Mouse (Mus musculus) liver, embryonic 15.5 days (tissue): ENCODE measurements around the gene Rtraf. TPM values are rescaled to one million over a fixed set of nuclear protein-coding genes. Genes with fewer than 3 reads are reported as not detected.

Experiments used
- ATAC-seq: fragments of 200-750 bp; cut with Nextera tagmentation; 2 replicates; pipeline ENCODE4 v1.8.0; 2017; ENCODE audit warnings: moderate number of reproducible peaks, mild to moderate bottlenecking, moderate library complexity; ENCODE audit not compliant: insufficient read depth
- H3K27ac ChIP-seq: fragments of 300-500 bp; sonication (generic); replicated peaks from 2 replicates; pipeline ENCODE4 v1.5.1; 2015; ENCODE audit warnings: mild to moderate bottlenecking, inconsistent platforms
- H3K27me3 ChIP-seq: fragments of 300-500 bp; sonication (generic); 2 replicates; pipeline ENCODE4 v1.6.1; 2015; ENCODE audit warnings: mild to moderate bottlenecking, inconsistent platforms
- H3K36me3 ChIP-seq: fragments of 300-500 bp; sonication (generic); replicated peaks from 2 replicates; pipeline ENCODE4 v1.6.1; 2015; ENCODE audit warnings: moderate library complexity, mild to moderate bottlenecking, inconsistent platforms
- H3K4me1 ChIP-seq: fragments of 300-500 bp; sonication (generic); replicated peaks from 2 replicates; pipeline ENCODE4 v1.6.1; 2015; ENCODE audit warnings: inconsistent platforms
- H3K4me2 ChIP-seq: fragments of 300-500 bp; sonication (generic); 2 replicates; pipeline ENCODE4 v1.6.1; 2015; ENCODE audit warnings: moderate library complexity, mild to moderate bottlenecking, inconsistent platforms
- H3K4me3 ChIP-seq: fragments of 300-500 bp; sonication (generic); replicated peaks from 2 replicates; pipeline ENCODE4 v1.5.1; 2015; ENCODE audit warnings: mild to moderate bottlenecking, inconsistent platforms
- H3K9ac ChIP-seq: fragments of 300-500 bp; sonication (generic); 2 replicates; pipeline ENCODE4 v1.6.1; 2015; ENCODE audit warnings: moderate library complexity, mild to moderate bottlenecking, inconsistent platforms
- H3K9me3 ChIP-seq: fragments of 300-500 bp; sonication (generic); replicated peaks from 2 replicates; pipeline ENCODE4 v1.6.1; 2016; ENCODE audit warnings: inconsistent platforms
- WGBS: fragments of 180-500 bp; shearing (Covaris S2); methylation state at CpG from one replicate; pipeline ENCODE4 v1.1.7; 2015; ENCODE audit warnings: mixed read lengths; ENCODE audit not compliant: insufficient replicate concordance; 5-methylcytosine and 5-hydroxymethylcytosine counted together
- polyA plus RNA-seq: library from polyadenylated mRNA; unstranded; fragments of >200 nt; fragmentation: Nextera tagmentation; extraction: Ambion mirVana; gene quantifications from 2 replicates; pipeline ENCODE4 v1.2.1, GENCODE M21; 2015

Gene Rtraf
- polyA plus RNA-seq, 1 experiment from 2014 or later = 72.6 TPM

- Histone ChIP-seq H3K36me3 (peaks cover 12% of the 10 kb centered on the region), H3K27ac (no peak overlapping the region), H3K4me1 (peaks cover 15% of the 10 kb centered on the region), H3K27me3 (no peaks in the 10 kb centered on the region), H3K4me3 (no peak overlapping the region), H3K4me2 (no peak overlapping the region), H3K9ac (no peak overlapping the region), H3K9me3 (no peaks in the 10 kb centered on the region)
- ATAC-seq = no peak
- 74% methylated on average over 11 of the region's 11 CpGs for WGBS
Observed at GRCm38 (mm10) chr14:19825481-19825880, 1.9 kb upstream of the Rtraf start.

- 85% methylated on average over 5 of the region's 5 CpGs for WGBS
Observed at GRCm38 (mm10) chr14:19821686-19822085, 1.9 kb downstream of the Rtraf start.

GRCm38 (mm10) chr14:19817949-19818348 is 5.7 kb downstream of the Rtraf start:
- H3K27me3 ChIP-seq = no peaks in the 10 kb centered on the region
- no peak for ATAC-seq
- 3% methylated on average over 1 of the region's 1 CpGs for WGBS

More at GRCm38 (mm10) chr14:19821686-19822085, 1.9 kb downstream of the Rtraf start:
- H3K27ac ChIP-seq = no peak overlapping the region
- peaks cover 15% of the 10 kb centered on the region for H3K4me1 ChIP-seq
- no peak overlapping the region for H3K4me2 ChIP-seq
- ATAC-seq = no peak
- peaks cover 30% of the 10 kb centered on the region for H3K36me3 ChIP-seq
- H3K9me3 ChIP-seq = no peaks in the 10 kb centered on the region
- no peak overlapping the region for H3K9ac ChIP-seq
- H3K27me3 ChIP-seq = no peaks in the 10 kb centered on the region
- H3K4me3 ChIP-seq = no peak overlapping the region

GRCm38 (mm10) chr14:19813061-19813460 is 10.6 kb downstream of the Rtraf start:
- no peaks in the 10 kb centered on the region for H3K4me1 ChIP-seq
- ATAC-seq = no peak
- H3K27ac ChIP-seq = no peak overlapping the region
- no peaks in the 10 kb centered on the region for H3K9me3 ChIP-seq
- no peak overlapping the region for H3K4me3 ChIP-seq
- peaks cover 59% of the 10 kb centered on the region for H3K36me3 ChIP-seq
- no peaks in the 10 kb centered on the region for H3K27me3 ChIP-seq
- H3K4me2 ChIP-seq = no peak overlapping the region
- no peak overlapping the region for H3K9ac ChIP-seq
- 75% methylated on average over 2 of the region's 2 CpGs for WGBS

More at GRCm38 (mm10) chr14:19817949-19818348, 5.7 kb downstream of the Rtraf start:
- Histone ChIP-seq H3K4me2 (no peak overlapping the region), H3K36me3 (peaks cover 61% of the 10 kb centered on the region), H3K9ac (no peak overlapping the region), H3K4me3 (no peak overlapping the region), H3K27ac (no peak overlapping the region), H3K4me1 (peaks cover 5% of the 10 kb centered on the region), H3K9me3 (no peaks in the 10 kb centered on the region)

GRCm38 (mm10) chr14:19809934-19810333 is 13.7 kb downstream of the Rtraf start:
- Histone ChIP-seq H3K4me3 (no peak overlapping the region), H3K9me3 (no peaks in the 10 kb centered on the region), H3K27me3 (no peaks in the 10 kb centered on the region), H3K4me2 (no peak overlapping the region), H3K27ac (no peak overlapping the region), H3K4me1 (no peaks in the 10 kb centered on the region), H3K36me3 (peaks cover 39% of the 10 kb centered on the region), H3K9ac (no peak overlapping the region)
- ATAC-seq = no peak
- 80% methylated on average over 10 of the region's 10 CpGs for WGBS

GRCm38 (mm10) chr14:19807858-19808257 is 15.8 kb downstream of the Rtraf start:
- no peak for ATAC-seq
- Histone ChIP-seq H3K27me3 (no peaks in the 10 kb centered on the region), H3K4me3 (no peak overlapping the region), H3K4me2 (no peak overlapping the region), H3K36me3 (peaks cover 24% of the 10 kb centered on the region), H3K27ac (no peak overlapping the region), H3K9ac (no peak overlapping the region), H3K4me1 (peaks cover 9% of the 10 kb centered on the region; the same call in 1 of the 2 replicates), H3K9me3 (no peaks in the 10 kb centered on the region)
- WGBS = 77% methylated on average over 2 of the region's 2 CpGs

GRCm38 (mm10) chr14:19807339-19807738 is 16.3 kb downstream of the Rtraf start:
- H3K4me2 ChIP-seq = no peak overlapping the region
- H3K9ac ChIP-seq = no peak overlapping the region
- H3K4me3 ChIP-seq = no peak overlapping the region
- WGBS = 73% methylated on average over 3 of the region's 3 CpGs
- no peaks in the 10 kb centered on the region for H3K27me3 ChIP-seq
- no peak overlapping the region for H3K27ac ChIP-seq
- H3K4me1 ChIP-seq = peaks cover 10% of the 10 kb centered on the region; the same call in 1 of the 2 replicates
- H3K36me3 ChIP-seq = peaks cover 18% of the 10 kb centered on the region
- H3K9me3 ChIP-seq = no peaks in the 10 kb centered on the region
- no peak for ATAC-seq

GRCm38 (mm10) chr14:19803623-19804022 is 20.0 kb downstream of the Rtraf start:
- H3K9me3 ChIP-seq = no peaks in the 10 kb centered on the region
- H3K36me3 ChIP-seq = no peaks in the 10 kb centered on the region
- H3K9ac ChIP-seq = no peak overlapping the region
- H3K27me3 ChIP-seq = no peaks in the 10 kb centered on the region
- H3K4me2 ChIP-seq = no peak overlapping the region
- no peak for ATAC-seq
- H3K4me1 ChIP-seq = peaks cover 10% of the 10 kb centered on the region; the same call in 1 of the 2 replicates
- no peak overlapping the region for H3K4me3 ChIP-seq
- 36% methylated on average over 10 of the region's 10 CpGs for WGBS
- no peak overlapping the region for H3K27ac ChIP-seq

DNA sequence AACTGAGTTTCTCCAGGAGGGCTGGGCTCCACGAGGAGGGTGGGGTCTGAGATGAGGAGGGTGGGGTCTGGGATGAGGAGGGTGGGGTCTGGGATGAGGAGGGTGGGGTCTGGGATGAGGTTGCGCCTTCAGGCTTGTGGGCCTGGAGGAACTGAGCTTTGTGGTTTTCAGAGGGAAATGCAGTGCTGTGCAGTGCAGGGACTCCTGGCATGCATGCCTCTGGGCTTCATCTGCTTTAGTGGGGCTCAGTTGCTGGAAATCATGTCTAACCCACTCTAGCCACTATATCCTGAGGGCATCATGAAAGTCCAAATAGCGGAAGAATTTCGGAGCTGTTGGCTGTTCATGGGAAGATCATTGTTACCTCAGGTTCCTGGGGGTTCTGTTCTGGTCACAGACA is 20.4 kb downstream of the Rtraf start:
- no peak for ATAC-seq
- WGBS = 38% methylated on average over 4 of the region's 4 CpGs
- Histone ChIP-seq H3K9me3 (no peaks in the 10 kb centered on the region), H3K4me2 (no peak overlapping the region), H3K4me1 (peaks cover 10% of the 10 kb centered on the region; the same call in 1 of the 2 replicates), H3K9ac (no peak overlapping the region), H3K27me3 (no peaks in the 10 kb centered on the region), H3K36me3 (0 out of 2 replicates have a peak, but pooled peaks cover 3% of the 10 kb centered on the region), H3K4me3 (no peak overlapping the region), H3K27ac (no peak overlapping the region)

DNA sequence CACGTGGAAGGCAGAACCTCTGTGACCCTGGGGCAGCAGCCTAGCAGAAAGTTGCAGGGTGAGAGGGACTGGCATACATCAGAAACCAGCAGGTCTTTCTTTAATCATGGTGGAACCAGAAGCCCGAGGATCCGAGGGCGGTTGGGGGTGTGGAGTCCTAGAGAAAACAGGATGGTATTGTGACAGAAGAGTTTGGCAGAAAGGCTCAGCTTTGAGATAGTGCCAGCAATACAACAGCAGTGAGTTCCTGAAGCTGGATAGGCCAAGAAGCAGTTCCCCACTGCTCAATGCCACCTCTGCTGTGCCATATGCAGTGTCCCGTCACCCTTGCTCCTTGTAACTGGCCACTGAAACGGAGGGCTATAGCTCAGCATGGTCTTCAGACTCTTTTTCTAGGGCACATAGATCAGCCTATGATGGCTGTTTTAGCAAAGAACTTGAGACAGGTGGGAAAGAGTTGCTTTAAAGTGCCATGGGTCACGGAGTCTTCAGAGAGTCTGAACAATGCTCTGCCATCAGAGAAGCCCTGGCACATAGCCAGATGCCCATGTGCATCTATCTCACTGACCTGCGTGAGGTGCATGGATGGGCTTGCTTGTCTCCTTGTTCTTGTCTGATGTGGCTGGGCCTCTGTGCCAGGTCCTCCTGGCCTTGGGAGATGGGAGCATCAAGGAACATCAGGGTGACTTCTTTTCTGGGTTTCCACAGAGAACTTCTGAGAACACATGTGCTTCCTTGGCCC is 22.0 kb downstream of the Rtraf start:
- Histone ChIP-seq H3K4me1 (peaks cover 18% of the 10 kb centered on the region), H3K27me3 (no peaks in the 10 kb centered on the region), H3K9me3 (no peaks in the 10 kb centered on the region), H3K4me2 (no peak overlapping the region), H3K36me3 (0 out of 2 replicates have a peak, but pooled peaks cover 3% of the 10 kb centered on the region), H3K9ac (no peak overlapping the region), H3K27ac (no peak overlapping the region), H3K4me3 (no peak overlapping the region)
- WGBS = 69% methylated on average over 8 of the region's 8 CpGs
- ATAC-seq = no peak

- Histone ChIP-seq H3K4me1 (peaks cover 28% of the 10 kb centered on the region), H3K9ac (no peak overlapping the region), H3K4me3 (no peak overlapping the region), H3K9me3 (no peaks in the 10 kb centered on the region), H3K27me3 (no peaks in the 10 kb centered on the region), H3K36me3 (0 out of 2 replicates have a peak, but pooled peaks cover 3% of the 10 kb centered on the region), H3K4me2 (no peak overlapping the region), H3K27ac (no peak overlapping the region)
- 28% methylated on average over 2 of the region's 2 CpGs for WGBS
- no peak for ATAC-seq
Observed at GRCm38 (mm10) chr14:19800485-19800884, 23.1 kb downstream of the Rtraf start.
